Mouse (Mus musculus): Measurements from ENCODE around the gene Foxo1. TPM values are rescaled to one million over a fixed set of nuclear protein-coding genes. Genes with fewer than 3 reads are reported as not detected.

Foxo1 gene
- total and polyA plus RNA-seq, 3 experiments: 0.31 to 2.5 TPM; not detected in 1

DNA sequence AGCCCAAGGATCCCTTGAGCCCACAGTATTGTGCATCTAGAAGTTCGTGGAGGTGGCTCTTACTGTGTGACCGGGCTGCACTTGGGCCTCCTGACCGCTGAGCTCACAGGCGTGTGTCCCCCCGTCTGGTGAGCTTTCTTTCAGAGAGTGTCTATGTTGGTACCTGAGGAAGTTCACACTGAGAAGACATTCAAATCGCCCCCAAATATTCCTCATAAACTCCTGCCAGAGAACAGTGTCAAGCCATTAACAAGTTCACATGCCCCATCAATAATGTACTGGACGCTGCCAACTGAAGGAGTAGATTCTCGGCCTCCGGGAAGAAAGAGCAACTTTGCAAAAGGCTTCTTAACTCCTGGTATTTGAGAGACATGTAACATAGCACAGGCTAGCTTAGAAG, 83.8 kb downstream of the Foxo1 start:
- H3K9me3 ChIP-seq (replicated peaks; ENCODE audit: insufficient read depth, low read length): no peaks in the 10 kb centered on the region
- H3K36me3 ChIP-seq (ENCODE audit: control insufficient read depth in 1 of 2, insufficient read depth in 2 of 2, low read length in 2 of 2): no peaks in the 10 kb centered on the region
- H3K4me3 ChIP-seq (ENCODE audit: control insufficient read depth in 1 of 2, insufficient read depth in 1 of 2, low read depth in 2 of 2, low read length in 2 of 2): no peak overlapping the region
- H3K9ac ChIP-seq (ENCODE audit: control insufficient read depth, low read depth, low read length, poor library complexity, severe bottlenecking): no peak overlapping the region
- TF ChIP-seq TCF12 (IDR thresholded peaks at IDR 0.05; ENCODE audit: low read depth, low read length): no peak
- TF ChIP-seq NELFE (IDR thresholded peaks at IDR 0.05; ENCODE audit: low read depth, low read length): no peak
- TF ChIP-seq MAX (IDR thresholded peaks at IDR 0.05; ENCODE audit: low read length): no peak
- TF ChIP-seq MYB (IDR thresholded peaks at IDR 0.05; ENCODE audit: low read depth, low read length): no peak
- TF ChIP-seq POLR2AphosphoS5 (IDR thresholded peaks at IDR 0.05; ENCODE audit: borderline replicate concordance, low read depth, low read length): no peak
- no peak for TF ChIP-seq CHD2 (IDR thresholded peaks at IDR 0.05; ENCODE audit: low read length)
- TF ChIP-seq ETS1 (IDR thresholded peaks at IDR 0.05; ENCODE audit: low read depth, low read length): no peak
- TF ChIP-seq TAL1 (IDR thresholded peaks at IDR 0.05; ENCODE audit: low read length): no peak
- TF ChIP-seq ZNF384 (IDR thresholded peaks at IDR 0.05; ENCODE audit: low read depth, low read length): no peak
- TF ChIP-seq SIN3A (IDR thresholded peaks at IDR 0.05; ENCODE audit: low read length): no peak
- no peak for TF ChIP-seq ZKSCAN1 (IDR thresholded peaks at IDR 0.05; ENCODE audit: low read depth, low read length)
- no peaks in the 10 kb centered on the region for H3K4me1 ChIP-seq (ENCODE audit: control insufficient read depth in 1 of 2, insufficient read depth in 2 of 2, low read length in 2 of 2)
- H3K79me2 ChIP-seq (ENCODE audit: control insufficient read depth, insufficient read depth, low read length, poor library complexity): no peaks in the 10 kb centered on the region
- H3K27me3 ChIP-seq (ENCODE audit: control insufficient read depth in 1 of 2, insufficient read depth in 2 of 2, low read length in 2 of 2): no peaks in the 10 kb centered on the region
- no peak overlapping the region for H3K27ac ChIP-seq (ENCODE audit: control insufficient read depth, low read depth, low read length)
- no peak for DNase-seq (ENCODE audit: low read depth, low spot score)

- H3K4me3 ChIP-seq (ENCODE audit: control insufficient read depth in 1 of 2, insufficient read depth in 1 of 2, low read depth in 2 of 2, low read length in 2 of 2): no peak overlapping the region
- TF ChIP-seq GATA1 (IDR thresholded peaks at IDR 0.05; ENCODE audit: low read depth, low read length) (no peak), EP300 (IDR thresholded peaks at IDR 0.05; ENCODE audit: low read depth in 1 of 2, low read length in 2 of 2) (no peak), NRF1 (IDR thresholded peaks at IDR 0.05; ENCODE audit: insufficient read depth, low read depth, low read length, poor library complexity, severe bottlenecking) (no peak), CHD1 (IDR thresholded peaks at IDR 0.05; ENCODE audit: low read depth, low read length) (no peak), BHLHE40 (IDR thresholded peaks at IDR 0.05; ENCODE audit: borderline replicate concordance, low read depth, low read length) (no peak)
- H3K27ac ChIP-seq (ENCODE audit: control insufficient read depth, low read depth, low read length): no peak overlapping the region
- no peak for DNase-seq (ENCODE audit: low read depth, low spot score)
- no peaks in the 10 kb centered on the region for H3K79me2 ChIP-seq (ENCODE audit: control insufficient read depth, insufficient read depth, low read length, poor library complexity)
- H3K9ac ChIP-seq (ENCODE audit: control insufficient read depth, low read depth, low read length, poor library complexity, severe bottlenecking): no peak overlapping the region
- H3K36me3 ChIP-seq (ENCODE audit: control insufficient read depth in 1 of 2, insufficient read depth in 2 of 2, low read length in 2 of 2): no peaks in the 10 kb centered on the region
- no peaks in the 10 kb centered on the region for H3K27me3 ChIP-seq (ENCODE audit: control insufficient read depth in 1 of 2, insufficient read depth in 2 of 2, low read length in 2 of 2)
- no peaks in the 10 kb centered on the region for H3K9me3 ChIP-seq (replicated peaks; ENCODE audit: insufficient read depth, low read length)
- H3K4me1 ChIP-seq (ENCODE audit: control insufficient read depth in 1 of 2, insufficient read depth in 2 of 2, low read length in 2 of 2): no peaks in the 10 kb centered on the region
These were observed 86.1 kb downstream of the Foxo1 start for GRCm38 (mm10) chr3:52354203-52354602.
